Mouse (Mus musculus): ENCODE measurements around the gene Coq6. TPM values are rescaled to one million over a fixed set of nuclear protein-coding genes. Genes with fewer than 3 reads are reported as not detected.
"Not testable (repeated sequence)": the region's sequence is repeated elsewhere in the genome, so short reads cannot be mapped to it uniquely, and the experiment has no call there.

Coq6 gene
- total RNA-seq (2018; cell fraction: chromatin; rRNA removed): 10 to 100 TPM in 15 of 26 experiments, 1 to 10 TPM in 11; 2.1 to 33.8 (median 14.0) TPM
- total RNA-seq (2018; cell fraction: cytosol; rRNA removed): 1 to 10 TPM; 4.2 to 7.4 (median 5.9) TPM
- 10 to 100 TPM in 9 of 26 experiments, 1 to 10 TPM in 17; 2.5 to 20.4 (median 8.6) TPM for total RNA-seq (2018; cell fraction: nucleus; rRNA removed)
- polyA plus RNA-seq (2018): 3.2 to 10.7 TPM (median 7.0 TPM) in 3 replicates

DNA sequence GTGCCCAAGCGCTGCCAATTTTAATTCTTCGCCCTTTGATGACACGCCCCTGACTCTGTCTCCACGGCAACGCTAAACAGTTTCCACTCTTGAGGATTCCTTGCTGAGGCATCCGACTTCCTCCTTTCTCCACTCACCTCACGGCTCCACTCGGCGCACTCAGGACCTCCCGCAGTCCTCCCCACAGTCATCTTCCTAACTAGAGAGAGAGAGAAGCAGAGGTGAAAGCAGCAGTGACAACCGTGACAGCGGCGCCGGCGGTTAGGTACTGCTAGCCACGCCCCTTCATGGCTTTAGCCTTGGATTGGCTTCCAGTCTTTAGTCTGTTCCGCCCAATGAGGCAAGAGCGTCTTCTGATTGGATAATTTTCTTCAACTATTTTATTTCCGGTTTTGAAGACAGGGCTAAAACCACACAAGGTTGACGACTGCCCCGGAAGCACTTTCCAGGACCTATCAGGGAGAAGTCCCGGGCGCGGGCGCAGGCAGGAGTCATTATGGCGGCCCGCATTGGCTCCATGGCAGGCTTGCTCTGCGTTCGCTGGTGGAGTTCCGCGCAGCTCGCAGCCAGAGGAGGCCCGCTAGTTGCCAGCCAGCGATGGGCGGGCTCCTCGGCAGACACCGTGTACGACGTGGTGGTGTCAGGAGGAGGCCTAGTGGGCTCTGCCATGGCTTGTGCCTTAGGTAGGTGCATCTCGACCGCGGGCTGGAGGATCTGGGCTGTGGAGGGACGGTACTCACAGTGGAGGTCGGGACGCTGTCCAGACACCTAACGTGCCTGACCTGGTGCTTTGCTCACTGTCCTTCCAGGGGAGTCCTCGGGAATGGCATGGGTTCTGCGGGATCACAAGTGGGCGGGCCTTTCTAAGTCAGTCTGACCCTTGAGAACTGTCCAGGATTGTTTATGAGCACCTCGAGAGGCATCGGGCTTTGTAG is at the start of gene Coq6, which contains the start of gene Fam161b:
Coq6 (plus strand) TSS at position 103 of the 935 bp plus-strand sequence.
Fam161b (minus strand) TSS at position 279 of the 935 bp plus-strand sequence.
- Histone ChIP-seq H3K36me3 (ENCODE audit: inconsistent target) (no peaks in the 10 kb centered on the region), H3K79me2 (ENCODE audit: inconsistent target) (peaks cover 44% of the 10 kb centered on the region), H3K27ac (no peak within 1 kb of the TSS), H3K4me3 (ENCODE audit: inconsistent target) (peak within 1 kb of the TSS; percentile 96)
- under 1% methylated on average over 51 of the region's 51 CpGs for WGBS (ENCODE audit: missing documents)

GRCm38 (mm10) chr12:84316006-84316405 is 45.5 kb upstream of the Coq6 start:
- Histone ChIP-seq H3K27ac (no peak overlapping the region), H3K36me3 (ENCODE audit: inconsistent target) (peaks cover 11% of the 10 kb centered on the region; the same call in 1 of the 2 replicates), H3K79me2 (ENCODE audit: inconsistent target) (peaks cover 41% of the 10 kb centered on the region), H3K4me3 (ENCODE audit: inconsistent target) (peak overlapping the region; percentile 72)
- 62% methylated on average over 7 of the region's 7 CpGs for WGBS (ENCODE audit: missing documents)

- H3K36me3 ChIP-seq (ENCODE audit: inconsistent target): peaks cover 11% of the 10 kb centered on the region; the same call in 1 of the 2 replicates
- H3K27ac ChIP-seq: peak within 1 kb of the TSS; percentile 57
- peaks cover 51% of the 10 kb centered on the region for H3K79me2 ChIP-seq (ENCODE audit: inconsistent target)
- H3K4me3 ChIP-seq (ENCODE audit: inconsistent target): peak within 1 kb of the TSS; percentile 72
- 1% methylated on average over 66 of the region's 77 CpGs for WGBS (ENCODE audit: missing documents)
Measured at GRCm38 (mm10) chr12:84316721-84317621, 44.5 kb upstream of the Coq6 start, which contains the start of gene Zfp410. Zfp410 (plus strand) TSS chr12:84316852.

- Histone ChIP-seq H3K27ac (no peak overlapping the region), H3K4me3 (ENCODE audit: inconsistent target) (no peak overlapping the region), H3K79me2 (ENCODE audit: inconsistent target) (peaks cover 39% of the 10 kb centered on the region), H3K36me3 (ENCODE audit: inconsistent target) (peaks cover 61% of the 10 kb centered on the region)
- WGBS (ENCODE audit: missing documents): 90% methylated on average over 4 of the region's 4 CpGs
Measured at GRCm38 (mm10) chr12:84327111-84327512, 34.3 kb upstream of the Coq6 start.

DNA sequence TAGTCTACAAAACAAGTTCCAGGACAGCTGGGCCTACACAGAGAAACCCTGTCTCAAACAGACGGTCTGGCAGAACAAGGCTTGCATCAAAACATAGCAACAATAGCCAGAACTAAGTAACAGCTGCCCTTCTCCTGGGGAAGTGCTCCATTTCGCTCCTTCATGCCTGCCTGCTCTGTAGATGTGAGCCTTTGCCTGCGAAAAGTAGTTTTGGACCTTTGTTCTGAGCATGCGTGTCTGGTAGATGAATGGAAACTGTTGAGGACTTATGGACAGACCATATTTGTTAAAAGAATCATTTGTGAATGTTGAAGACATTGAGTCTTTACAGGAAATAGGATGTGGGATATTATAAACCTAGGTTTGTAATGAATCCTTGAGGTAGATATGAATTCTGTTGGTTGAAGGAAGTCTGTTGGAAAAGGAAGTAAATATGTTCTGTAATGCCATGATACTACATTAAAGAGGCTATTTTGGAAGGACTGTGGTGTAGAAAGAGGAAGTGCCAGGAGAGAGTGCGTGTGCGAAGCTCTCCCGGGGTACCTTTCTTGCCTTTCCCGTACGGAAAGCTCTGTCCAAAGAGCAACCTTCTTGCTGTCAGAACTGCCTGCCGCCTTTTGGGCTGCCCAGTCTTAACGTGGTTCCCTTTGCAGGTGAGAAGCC is 24.4 kb upstream of the Coq6 start:
- Histone ChIP-seq H3K4me3 (ENCODE audit: inconsistent target) (no peak overlapping the region), H3K27ac (peak overlapping the region; percentile 27), H3K36me3 (ENCODE audit: inconsistent target) (peaks cover 51% of the 10 kb centered on the region), H3K79me2 (ENCODE audit: inconsistent target) (no peaks in the 10 kb centered on the region)
- WGBS (ENCODE audit: missing documents): 15% methylated on average over 11 of the region's 11 CpGs

GRCm38 (mm10) chr12:84347192-84347591 is 14.3 kb upstream of the Coq6 start:
- 73% methylated on average over 2 of the region's 2 CpGs for WGBS (ENCODE audit: missing documents)
- H3K36me3 ChIP-seq (ENCODE audit: inconsistent target): peaks cover 15% of the 10 kb centered on the region; the same call in 1 of the 2 replicates

DNA sequence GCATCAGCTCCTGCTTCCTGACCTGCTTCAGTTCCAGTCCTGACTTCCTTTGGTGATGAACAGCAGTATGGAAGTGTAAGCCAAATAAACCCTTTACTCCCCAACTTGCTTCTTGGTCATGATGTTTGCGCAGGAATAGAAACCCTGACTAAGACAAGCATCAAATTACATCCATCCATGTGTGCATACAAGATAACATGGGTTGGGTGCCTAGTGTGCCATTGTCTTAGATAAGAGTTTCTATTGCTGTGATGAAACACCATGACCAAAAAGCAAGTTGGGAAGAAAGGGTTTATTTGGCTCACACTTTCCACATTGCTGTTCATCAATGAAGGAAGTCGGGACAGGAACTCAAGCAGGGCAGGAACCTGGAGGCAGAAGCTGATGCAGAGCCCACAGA is 2.8 kb upstream of the Coq6 start:
- H3K27ac ChIP-seq; H3K36me3 ChIP-seq (ENCODE audit: inconsistent target); H3K4me3 ChIP-seq (ENCODE audit: inconsistent target): not testable (repeated sequence)
- H3K79me2 ChIP-seq (ENCODE audit: inconsistent target): peaks cover 17% of the 10 kb centered on the region
- 71% methylated on average over 2 of the region's 2 CpGs for WGBS (ENCODE audit: missing documents)

More at GRCm38 (mm10) chr12:84347192-84347591, 14.3 kb upstream of the Coq6 start:
- no peak overlapping the region for H3K27ac ChIP-seq
- H3K4me3 ChIP-seq (ENCODE audit: inconsistent target): no peak overlapping the region
- no peaks in the 10 kb centered on the region for H3K79me2 ChIP-seq (ENCODE audit: inconsistent target)

DNA sequence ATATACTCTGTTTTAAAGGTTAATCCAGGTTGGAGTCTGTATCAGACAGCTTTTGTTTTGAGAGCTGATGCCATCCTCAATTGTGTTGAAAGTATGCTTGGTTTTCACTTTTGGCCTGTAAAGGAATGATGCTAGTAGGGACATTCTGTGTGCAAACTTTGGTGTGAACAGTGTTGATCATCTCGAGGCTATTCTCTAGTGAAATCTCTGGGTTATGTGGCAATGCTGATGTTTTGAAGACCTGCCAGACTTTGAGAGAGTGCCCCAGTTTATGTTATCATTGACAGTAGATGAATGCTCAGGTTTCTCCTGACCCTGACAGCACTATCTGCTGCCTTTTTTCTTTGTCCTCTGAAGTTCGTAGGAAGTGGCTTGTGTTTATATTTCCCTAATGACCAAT is 1.4 kb downstream of the Coq6 start:
- Histone ChIP-seq H3K36me3 (ENCODE audit: inconsistent target) (peaks cover 4% of the 10 kb centered on the region; the same call in 1 of the 2 replicates), H3K27ac (no peak overlapping the region), H3K4me3 (ENCODE audit: inconsistent target) (peak overlapping the region; percentile 96; the same call in 1 of the 2 replicates), H3K79me2 (ENCODE audit: inconsistent target) (peaks cover 44% of the 10 kb centered on the region)
- 71% methylated on average over 2 of the region's 2 CpGs for WGBS (ENCODE audit: missing documents)

DNA sequence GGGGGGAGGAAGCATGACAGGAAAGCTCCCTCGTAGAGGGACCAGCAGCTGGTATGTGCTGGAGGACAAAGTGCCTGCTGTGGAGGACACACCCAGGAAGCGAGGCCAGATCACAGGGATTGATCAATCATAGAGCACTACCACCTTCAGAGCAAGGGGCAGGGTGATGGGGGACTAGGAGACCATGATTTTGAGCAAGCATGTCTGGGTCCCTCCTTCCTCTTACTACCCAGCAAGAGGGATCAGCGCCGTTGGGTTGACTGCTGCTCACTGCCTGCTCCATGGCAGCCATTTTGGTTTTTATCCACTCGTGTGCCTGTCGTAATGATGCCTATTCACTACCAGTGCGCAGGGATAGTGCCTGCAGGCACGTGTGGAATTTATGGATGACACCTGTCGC is 2.8 kb downstream of the Coq6 start:
- WGBS (ENCODE audit: missing documents): 89% methylated on average over 9 of the region's 9 CpGs
- H3K4me3 ChIP-seq (ENCODE audit: inconsistent target): no peak overlapping the region
- peaks cover 11% of the 10 kb centered on the region; the same call in 1 of the 2 replicates for H3K36me3 ChIP-seq (ENCODE audit: inconsistent target)
- H3K27ac ChIP-seq: no peak overlapping the region
- peaks cover 44% of the 10 kb centered on the region for H3K79me2 ChIP-seq (ENCODE audit: inconsistent target)

DNA sequence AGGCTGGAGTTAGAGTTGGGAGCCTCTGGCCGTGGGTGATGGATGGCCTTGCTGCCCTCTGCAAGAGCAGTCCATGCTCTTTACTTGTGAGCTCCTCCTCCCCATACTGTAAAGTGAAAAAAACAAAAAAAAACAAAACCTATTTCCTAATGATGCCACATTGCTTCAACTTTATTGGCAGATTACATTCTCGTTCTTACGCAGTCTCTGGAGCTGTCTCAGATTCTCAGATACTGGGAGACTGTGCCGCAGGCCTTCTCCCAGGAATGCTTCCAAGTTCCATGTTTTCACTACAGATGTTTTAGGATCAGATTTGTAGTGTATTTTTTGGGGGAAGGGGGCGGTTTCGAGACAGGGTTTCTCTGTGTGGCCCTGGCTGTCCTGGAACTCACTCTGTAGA is 3.7 kb downstream of the Coq6 start:
- peaks cover 44% of the 10 kb centered on the region for H3K79me2 ChIP-seq (ENCODE audit: inconsistent target)
- H3K4me3 ChIP-seq (ENCODE audit: inconsistent target): no peak overlapping the region
- 95% methylated on average over 6 of the region's 6 CpGs for WGBS (ENCODE audit: missing documents)
- peaks cover 16% of the 10 kb centered on the region; the same call in 1 of the 2 replicates for H3K36me3 ChIP-seq (ENCODE audit: inconsistent target)
- H3K27ac ChIP-seq: no peak overlapping the region

DNA sequence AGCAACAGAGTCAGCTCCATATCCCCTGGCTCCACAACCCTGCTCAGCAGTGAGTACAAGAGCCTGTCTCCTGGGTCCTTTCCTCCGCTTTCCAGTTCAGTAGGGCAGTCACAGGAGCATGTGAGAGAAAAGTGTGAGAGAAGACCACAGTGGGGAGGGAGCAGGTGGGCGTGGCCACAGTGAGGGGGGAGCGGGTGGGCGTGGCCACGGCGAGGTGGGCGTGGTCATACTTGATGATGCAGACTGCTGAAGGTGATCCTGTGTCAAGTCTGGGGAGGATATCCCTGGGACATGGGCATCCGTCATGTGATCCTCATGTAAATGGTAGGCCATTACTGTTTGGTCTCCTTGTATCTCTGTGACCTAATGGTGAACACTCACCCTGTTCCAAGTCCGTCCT is 5.5 kb downstream of the Coq6 start:
- no peak overlapping the region for H3K27ac ChIP-seq
- H3K36me3 ChIP-seq (ENCODE audit: inconsistent target): peaks cover 33% of the 10 kb centered on the region
- H3K4me3 ChIP-seq (ENCODE audit: inconsistent target): no peak overlapping the region
- peaks cover 44% of the 10 kb centered on the region for H3K79me2 ChIP-seq (ENCODE audit: inconsistent target)
- WGBS (ENCODE audit: missing documents): 77% methylated on average over 9 of the region's 9 CpGs

DNA sequence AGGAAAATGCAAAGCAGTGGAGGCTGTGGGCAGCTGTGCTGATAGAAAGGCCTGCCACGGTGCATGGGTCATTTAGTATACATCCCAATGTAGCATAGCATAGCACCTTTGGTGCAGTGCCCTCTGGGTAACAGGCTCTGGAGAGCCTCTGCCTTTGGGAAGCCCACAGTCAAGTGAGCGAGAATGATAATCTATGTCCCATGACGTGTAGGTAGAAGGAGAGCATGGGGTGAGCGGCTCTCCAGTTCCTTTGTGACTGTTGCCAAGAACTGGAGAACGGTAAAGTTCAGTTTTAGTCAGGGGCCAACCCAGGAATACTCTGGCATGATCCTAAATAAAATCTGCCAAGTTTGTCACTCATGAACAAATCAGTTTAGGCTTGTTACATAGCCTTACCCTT is 10.2 kb downstream of the Coq6 start:
- WGBS (ENCODE audit: missing documents): 94% methylated on average over 5 of the region's 5 CpGs
- H3K4me3 ChIP-seq (ENCODE audit: inconsistent target): no peak overlapping the region
- H3K36me3 ChIP-seq (ENCODE audit: inconsistent target): peaks cover 46% of the 10 kb centered on the region
- no peak overlapping the region for H3K27ac ChIP-seq
- H3K79me2 ChIP-seq (ENCODE audit: inconsistent target): no peaks in the 10 kb centered on the region

- Histone ChIP-seq H3K36me3 (ENCODE audit: inconsistent target) (peaks cover 35% of the 10 kb centered on the region), H3K27ac (no peak overlapping the region)
Measured at GRCm38 (mm10) chr12:84373831-84374481, 12.5 kb downstream of the Coq6 start.

More at GRCm38 (mm10) chr12:84373831-84374481, 12.5 kb downstream of the Coq6 start:
- WGBS (ENCODE audit: missing documents): 93% methylated on average over 6 of the region's 6 CpGs
- Histone ChIP-seq H3K79me2 (ENCODE audit: inconsistent target) (no peaks in the 10 kb centered on the region), H3K4me3 (ENCODE audit: inconsistent target) (no peak overlapping the region)

Data from macrophage (primary cell).